Mouse (Mus musculus) adrenal gland, adult 18-20 months (tissue): ENCODE measurements around the gene Foxn2. TPM values are rescaled to one million over a fixed set of nuclear protein-coding genes. Genes with fewer than 3 reads are reported as not detected.

ENCODE experiments used
- total RNA-seq, 2 experiments: library from RNA; stranded (reverse); gene quantifications; 1 replicate in 1 of 2; 2 replicates in 1 of 2; pipeline ENCODE4 v1.2.3; 2021

Gene Foxn2
- total RNA-seq, 2 experiments from 2014 or later, result 19.0 to 20.9 TPM

Other genes starting within 250 kb of the Foxn2 start
- gene Ppp1r21, start 89.4 kb downstream of the Foxn2 start, total RNA-seq, result 10 to 100 TPM; 40.0 to 48.9 TPM
- gene Ston1, start 157.0 kb downstream of the Foxn2 start, total RNA-seq, result 10 to 100 TPM; 28.3 to 32.3 TPM
- gene Gtf2a1l, start 227.9 kb downstream of the Foxn2 start, total RNA-seq, result not detected